Mouse (Mus musculus): ENCODE data around the gene F2rl2. TPM values are rescaled to one million over a fixed set of nuclear protein-coding genes. Genes with fewer than 3 reads are reported as not detected.

The F2rl2 gene
- polyA plus RNA-seq, 1 experiment from 2014 or later, result 0.87 TPM

- ATAC-seq (ENCODE audit: borderline replicate concordance, extremely low read depth, low FRiP score, low TSS enrichment), result no peak
- H3K4me1 ChIP-seq, result no peaks in the 10 kb centered on the region
- no peak overlapping the region for H3K4me3 ChIP-seq
- no peak overlapping the region for H3K27ac ChIP-seq
- H3K9me3 ChIP-seq, result no peaks in the 10 kb centered on the region
- WGBS, result 73% methylated on average over 6 of the region's 6 CpGs
- H3K36me3 ChIP-seq, result no peaks in the 10 kb centered on the region
- no peaks in the 10 kb centered on the region for H3K27me3 ChIP-seq
- no peak overlapping the region for H3K9ac ChIP-seq
- no peak overlapping the region for H3K4me2 ChIP-seq
Observed at GRCm38 (mm10) chr13:95705589-95705988, 8.9 kb downstream of the F2rl2 start.

- Histone ChIP-seq H3K36me3 (no peaks in the 10 kb centered on the region), H3K27me3 (no peaks in the 10 kb centered on the region), H3K4me1 (no peaks in the 10 kb centered on the region), H3K4me2 (no peak overlapping the region), H3K9ac (no peak overlapping the region), H3K27ac (no peak overlapping the region), H3K9me3 (no peaks in the 10 kb centered on the region), H3K4me3 (no peak overlapping the region)
- no peak for ATAC-seq (ENCODE audit: borderline replicate concordance, extremely low read depth, low FRiP score, low TSS enrichment)
Observed at GRCm38 (mm10) chr13:95712054-95712453, 15.4 kb downstream of the F2rl2 start.

- no peak overlapping the region for H3K4me3 ChIP-seq
- no peaks in the 10 kb centered on the region for H3K27me3 ChIP-seq
- no peak overlapping the region for H3K27ac ChIP-seq
- ATAC-seq (ENCODE audit: borderline replicate concordance, extremely low read depth, low FRiP score, low TSS enrichment), result no peak
- H3K9me3 ChIP-seq, result no peaks in the 10 kb centered on the region
- 81% methylated on average over 9 of the region's 9 CpGs for WGBS
- no peaks in the 10 kb centered on the region for H3K4me1 ChIP-seq
- no peak overlapping the region for H3K9ac ChIP-seq
- H3K36me3 ChIP-seq, result no peaks in the 10 kb centered on the region
- no peak overlapping the region for H3K4me2 ChIP-seq
Observed at GRCm38 (mm10) chr13:95712570-95713268, 16.1 kb downstream of the F2rl2 start.

- no peaks in the 10 kb centered on the region for H3K27me3 ChIP-seq
- peaks cover under 1% of the 10 kb centered on the region; the same call in 1 of the 2 replicates for H3K4me1 ChIP-seq
- no peak overlapping the region for H3K4me2 ChIP-seq
- no peak for ATAC-seq (ENCODE audit: borderline replicate concordance, extremely low read depth, low FRiP score, low TSS enrichment)
- H3K27ac ChIP-seq, result no peak overlapping the region
- WGBS, result 61% methylated on average over 3 of the region's 3 CpGs
- no peaks in the 10 kb centered on the region for H3K36me3 ChIP-seq
- no peaks in the 10 kb centered on the region for H3K9me3 ChIP-seq
- H3K9ac ChIP-seq, result no peak overlapping the region
- H3K4me3 ChIP-seq, result no peak overlapping the region
Observed at GRCm38 (mm10) chr13:95714271-95714975, 17.8 kb downstream of the F2rl2 start.

- Histone ChIP-seq H3K36me3 (no peaks in the 10 kb centered on the region), H3K4me3 (no peak overlapping the region), H3K9me3 (no peaks in the 10 kb centered on the region), H3K4me1 (peaks cover 4% of the 10 kb centered on the region; the same call in 1 of the 2 replicates), H3K27me3 (no peaks in the 10 kb centered on the region), H3K4me2 (no peak overlapping the region), H3K27ac (no peak overlapping the region), H3K9ac (no peak overlapping the region)
- no peak for ATAC-seq (ENCODE audit: borderline replicate concordance, extremely low read depth, low FRiP score, low TSS enrichment)
- WGBS, result 79% methylated on average over 4 of the region's 4 CpGs
Observed at GRCm38 (mm10) chr13:95715356-95715755, 18.7 kb downstream of the F2rl2 start.

- H3K4me2 ChIP-seq, result peak overlapping the region; percentile 58
Observed at GRCm38 (mm10) chr13:95719320-95720232, 22.9 kb downstream of the F2rl2 start.

GRCm38 (mm10) chr13:95730491-95730890 is 33.8 kb downstream of the F2rl2 start:
- Histone ChIP-seq H3K4me3 (no peak overlapping the region), H3K36me3 (no peaks in the 10 kb centered on the region), H3K4me1 (no peaks in the 10 kb centered on the region), H3K9ac (no peak overlapping the region), H3K27ac (no peak overlapping the region), H3K27me3 (no peaks in the 10 kb centered on the region), H3K4me2 (no peak overlapping the region), H3K9me3 (no peaks in the 10 kb centered on the region)
- WGBS, result 88% methylated on average over 4 of the region's 4 CpGs
- no peak for ATAC-seq (ENCODE audit: borderline replicate concordance, extremely low read depth, low FRiP score, low TSS enrichment)

More at GRCm38 (mm10) chr13:95719320-95720232, 22.9 kb downstream of the F2rl2 start:
- Histone ChIP-seq H3K27me3 (no peaks in the 10 kb centered on the region), H3K9me3 (no peaks in the 10 kb centered on the region), H3K4me1 (peaks cover 4% of the 10 kb centered on the region; the same call in 1 of the 2 replicates), H3K36me3 (no peaks in the 10 kb centered on the region), H3K27ac (no peak overlapping the region), H3K9ac (no peak overlapping the region), H3K4me3 (peak overlapping the region; percentile 34)
- 42% methylated on average over 14 of the region's 14 CpGs for WGBS
- peak; percentile 64; the same call in 1 of the 2 replicates for ATAC-seq (ENCODE audit: borderline replicate concordance, extremely low read depth, low FRiP score, low TSS enrichment)

- 65% methylated on average over 5 of the region's 5 CpGs for WGBS
- no peaks in the 10 kb centered on the region for H3K9me3 ChIP-seq
- no peaks in the 10 kb centered on the region for H3K36me3 ChIP-seq
- H3K4me2 ChIP-seq, result no peak overlapping the region
- peaks cover 26% of the 10 kb centered on the region for H3K4me1 ChIP-seq
- H3K4me3 ChIP-seq, result no peak overlapping the region
- H3K27ac ChIP-seq, result no peak overlapping the region
- no peak for ATAC-seq (ENCODE audit: borderline replicate concordance, extremely low read depth, low FRiP score, low TSS enrichment)
- H3K27me3 ChIP-seq, result 0 out of 2 replicates have a peak, but pooled peaks cover 3% of the 10 kb centered on the region
- H3K9ac ChIP-seq, result no peak overlapping the region
Observed at GRCm38 (mm10) chr13:95739651-95740050, 43.0 kb downstream of the F2rl2 start.

- H3K4me2 ChIP-seq, result no peak overlapping the region
- no peak overlapping the region for H3K4me3 ChIP-seq
- H3K27ac ChIP-seq, result peak overlapping the region; percentile 44; the same call in 1 of the 2 replicates
- no peaks in the 10 kb centered on the region for H3K9me3 ChIP-seq
- no peaks in the 10 kb centered on the region for H3K36me3 ChIP-seq
- H3K9ac ChIP-seq, result no peak overlapping the region
- no peak for ATAC-seq (ENCODE audit: borderline replicate concordance, extremely low read depth, low FRiP score, low TSS enrichment)
- H3K4me1 ChIP-seq, result peaks cover 44% of the 10 kb centered on the region
- 77% methylated on average over 11 of the region's 11 CpGs for WGBS
- H3K27me3 ChIP-seq, result 0 out of 2 replicates have a peak, but pooled peaks cover 3% of the 10 kb centered on the region
Observed at GRCm38 (mm10) chr13:95741813-95742689, 45.4 kb downstream of the F2rl2 start.

- peak overlapping the region; percentile 85 for H3K27ac ChIP-seq
Observed at GRCm38 (mm10) chr13:95742881-95743466, 46.3 kb downstream of the F2rl2 start.

More at GRCm38 (mm10) chr13:95742881-95743466, 46.3 kb downstream of the F2rl2 start:
- ATAC-seq (ENCODE audit: borderline replicate concordance, extremely low read depth, low FRiP score, low TSS enrichment), result peak; percentile 74
- peak overlapping the region; percentile 10; the same call in 1 of the 2 replicates for H3K4me2 ChIP-seq
- 51% methylated on average over 9 of the region's 9 CpGs for WGBS
- H3K4me3 ChIP-seq, result no peak overlapping the region
- H3K36me3 ChIP-seq, result no peaks in the 10 kb centered on the region
- H3K9me3 ChIP-seq, result no peaks in the 10 kb centered on the region
- 0 out of 2 replicates have a peak, but pooled peaks cover 3% of the 10 kb centered on the region for H3K27me3 ChIP-seq
- H3K4me1 ChIP-seq, result peaks cover 52% of the 10 kb centered on the region
- no peak overlapping the region for H3K9ac ChIP-seq

Measured in lung, embryonic 15.5 days (tissue).